Mouse (Mus musculus) liver, embryonic 14.5 days (tissue): ENCODE data around the gene Chp1.

ENCODE experiments used
- CTCF ChIP-seq: IDR thresholded peaks from 2 replicates; pipeline ENCODE4 v1.5.1; 2016; ENCODE audit warnings: antibody characterized with exemption, low read depth, control low read depth
- EP300 ChIP-seq: IDR thresholded peaks from 2 replicates; pipeline ENCODE4 v1.6.1; 2016; ENCODE audit warnings: antibody characterized with exemption, low read depth

DNA sequence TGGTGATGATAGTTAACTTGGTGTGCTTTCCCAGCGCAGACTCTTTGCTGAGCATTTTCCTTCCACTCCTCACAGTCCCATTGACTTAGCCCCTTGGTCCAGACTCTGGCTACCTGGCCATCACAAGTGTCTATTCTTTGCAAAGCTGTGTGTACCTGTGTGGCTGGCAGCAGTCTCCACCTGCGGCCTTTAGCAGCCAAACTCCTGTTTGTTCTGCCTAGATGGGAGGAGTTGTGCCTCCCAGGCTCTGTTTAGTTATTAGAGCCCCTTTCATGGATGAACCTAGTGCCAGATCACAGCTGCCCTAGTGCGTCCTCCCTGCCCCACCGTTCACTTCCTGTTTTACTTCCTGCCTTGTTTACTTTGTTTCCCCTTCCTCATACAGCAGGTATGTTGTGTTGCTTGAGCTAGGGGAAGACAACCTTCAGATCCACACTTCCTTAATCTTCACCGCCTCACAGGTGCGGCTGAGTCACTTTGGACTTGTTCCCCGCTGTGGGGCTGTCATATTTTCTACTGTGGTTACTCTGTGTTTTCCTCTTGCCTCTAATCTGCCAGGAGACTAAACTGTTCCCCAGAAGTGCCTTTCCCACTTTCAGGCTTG is 11.3 kb downstream of the Chp1 start:
- TF ChIP-seq EP300, result no peak
- no peak for TF ChIP-seq CTCF
